Mouse (Mus musculus): Measurements from ENCODE around the gene Foxp1. TPM values are rescaled to one million over a fixed set of nuclear protein-coding genes. Genes with fewer than 3 reads are reported as not detected.

Gene Foxp1
- total RNA-seq, 2 experiments from 2014 or later = 133 to 135 TPM

DNA sequence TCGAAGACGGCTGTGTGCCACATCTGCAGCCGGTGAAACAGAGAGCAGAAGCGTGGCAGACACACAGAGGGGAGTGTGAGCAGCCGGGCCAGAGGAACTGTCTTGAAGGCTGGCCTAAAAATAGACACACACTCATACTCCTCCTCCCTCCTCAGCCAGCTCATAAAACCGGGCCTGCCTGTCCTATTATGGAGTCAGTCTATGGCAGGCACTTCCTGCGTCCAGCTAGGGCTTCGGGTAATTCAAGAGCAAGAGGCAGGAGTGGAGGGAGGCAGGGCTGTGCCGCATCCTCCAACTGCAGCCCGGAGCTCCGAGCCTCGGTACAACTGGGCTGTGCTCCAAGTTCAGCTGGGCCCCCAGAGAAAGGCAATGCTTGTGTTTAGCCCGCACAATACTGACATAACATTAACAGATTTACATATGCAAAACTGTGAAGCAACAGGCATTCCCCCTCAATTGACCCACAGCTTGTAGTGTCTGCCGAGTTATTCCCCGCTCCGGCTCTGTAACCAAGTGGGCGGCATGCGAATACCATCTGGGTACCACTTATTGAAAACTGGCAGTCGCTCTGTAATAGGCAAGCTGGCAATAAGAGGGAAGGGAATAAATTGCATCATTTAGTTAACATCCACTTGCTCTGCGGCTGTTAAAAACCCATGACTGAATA is 37.2 kb downstream of the Foxp1 start:
- peak; percentile 44 to 71 for DNase-seq (ENCODE audit: low spot score in 2 of 2)

DNA sequence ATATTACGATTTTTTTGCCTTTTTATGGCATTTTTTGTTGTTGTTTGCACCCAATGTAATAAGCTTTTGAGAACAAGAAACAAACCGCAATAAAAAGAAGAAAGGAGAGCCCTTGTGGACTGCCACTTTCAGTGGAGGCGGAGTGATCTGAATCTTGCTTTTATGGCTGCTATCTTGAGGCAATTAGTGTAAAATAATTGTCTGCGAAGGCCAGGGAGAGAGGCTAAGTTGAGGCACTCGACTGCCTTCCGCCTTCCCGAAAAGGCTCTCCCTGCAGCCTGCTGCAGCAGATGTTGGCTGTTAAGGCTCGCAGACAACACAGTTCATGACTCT is 37.7 kb downstream of the Foxp1 start:
- no peak for DNase-seq (ENCODE audit: low spot score in 2 of 2)

DNA sequence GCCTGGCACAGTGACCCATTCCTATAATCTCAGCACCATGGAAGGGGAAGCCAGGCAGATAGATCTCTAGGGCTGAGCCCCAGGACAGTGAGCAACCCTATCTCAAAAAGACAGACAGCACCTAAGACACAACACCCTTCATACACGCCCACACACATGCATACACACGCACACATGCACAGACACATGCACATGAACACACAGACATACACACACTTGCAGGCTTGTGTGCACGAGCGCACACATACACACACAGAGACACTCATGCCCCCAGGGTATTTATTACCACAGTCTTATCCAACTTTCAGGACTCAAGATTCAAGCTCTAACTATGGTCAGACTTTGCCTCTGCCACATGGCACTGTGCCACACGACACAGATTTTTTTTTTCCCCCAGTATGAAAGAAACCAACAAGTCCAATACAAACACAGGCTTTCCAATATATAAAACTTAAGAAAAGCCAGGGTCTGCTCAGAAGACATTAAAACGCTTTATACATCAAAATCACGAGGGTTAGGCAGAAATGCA is 38.3 kb downstream of the Foxp1 start:
- no peak for DNase-seq (ENCODE audit: low spot score in 2 of 2)

DNA sequence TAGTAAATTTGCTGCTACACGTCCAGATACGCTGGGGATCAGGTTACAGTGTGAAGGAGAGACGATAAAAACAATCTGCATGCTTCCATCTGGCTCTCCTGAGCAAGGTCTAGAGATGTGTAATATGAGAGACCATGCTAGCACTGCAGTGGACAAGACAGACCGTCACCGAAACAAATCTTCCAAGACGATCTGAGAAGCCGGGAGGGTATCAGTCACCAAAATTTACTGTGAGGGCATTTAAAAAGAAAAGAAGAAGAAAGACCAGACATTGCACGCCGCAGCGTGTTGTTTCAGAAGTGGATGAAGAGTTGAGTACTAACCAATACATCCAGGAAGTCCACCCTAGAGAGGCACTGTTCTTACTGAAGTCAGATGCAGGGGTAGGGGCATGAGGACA is 39.0 kb downstream of the Foxp1 start:
- DNase-seq (ENCODE audit: low spot score in 2 of 2) = no peak

DNA sequence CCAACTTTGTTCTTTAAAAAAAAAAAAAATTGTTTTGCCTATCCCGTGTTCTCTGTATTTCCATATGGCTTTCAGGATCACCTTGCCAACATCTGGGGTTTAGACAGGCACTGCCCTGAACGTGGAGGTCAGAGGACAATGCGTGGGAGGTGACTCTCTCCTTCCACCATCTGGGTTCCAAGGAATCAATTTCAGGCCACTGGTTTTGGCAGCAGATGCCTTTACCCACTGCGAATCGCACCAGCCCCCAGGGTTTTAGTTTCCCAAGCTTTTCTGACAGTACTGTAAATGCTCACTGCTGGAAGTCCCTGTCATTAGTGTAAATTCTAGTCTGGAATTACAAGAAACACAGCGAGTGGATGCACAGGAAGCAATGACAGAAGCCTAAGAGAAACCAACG is 41.0 kb downstream of the Foxp1 start:
- DNase-seq (ENCODE audit: low spot score in 2 of 2) = no peak

DNA sequence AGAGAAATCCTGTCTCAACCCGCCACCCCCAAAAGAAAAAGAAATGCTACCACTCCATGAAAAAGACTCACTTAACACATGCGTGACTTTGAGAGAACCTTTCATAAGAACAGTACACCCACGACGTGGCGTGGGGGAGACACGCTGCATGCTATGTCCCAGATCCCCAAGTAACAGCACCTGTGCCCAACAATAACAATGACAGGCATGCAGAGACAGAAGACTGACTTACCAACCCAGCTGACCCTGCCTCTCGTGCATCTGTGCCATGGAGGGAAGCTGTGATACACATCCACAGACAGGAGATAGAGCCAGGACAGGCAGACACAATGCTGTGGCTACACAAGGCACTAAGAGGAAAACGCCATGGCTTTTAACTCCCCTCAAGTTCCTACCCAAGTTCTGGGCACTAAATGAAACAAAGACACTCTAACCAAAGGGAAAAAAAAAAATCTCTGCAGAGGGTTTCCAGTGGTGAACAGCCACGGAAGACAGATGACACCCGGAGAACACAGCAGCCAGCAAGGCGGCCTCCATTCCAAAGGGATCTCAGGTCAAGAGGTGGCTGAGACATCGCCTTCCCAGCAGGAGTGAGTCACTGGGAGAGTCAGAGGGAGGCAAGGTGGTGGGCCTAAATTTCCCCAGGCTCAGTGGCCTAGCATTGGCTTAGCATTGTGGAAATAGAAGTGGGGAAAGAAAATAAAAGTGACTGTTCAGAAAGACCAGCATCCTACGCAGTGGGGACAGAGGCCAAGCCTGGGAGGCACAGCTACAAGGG is 43.5 kb downstream of the Foxp1 start:
- no peak for DNase-seq (ENCODE audit: low spot score in 2 of 2)

DNA sequence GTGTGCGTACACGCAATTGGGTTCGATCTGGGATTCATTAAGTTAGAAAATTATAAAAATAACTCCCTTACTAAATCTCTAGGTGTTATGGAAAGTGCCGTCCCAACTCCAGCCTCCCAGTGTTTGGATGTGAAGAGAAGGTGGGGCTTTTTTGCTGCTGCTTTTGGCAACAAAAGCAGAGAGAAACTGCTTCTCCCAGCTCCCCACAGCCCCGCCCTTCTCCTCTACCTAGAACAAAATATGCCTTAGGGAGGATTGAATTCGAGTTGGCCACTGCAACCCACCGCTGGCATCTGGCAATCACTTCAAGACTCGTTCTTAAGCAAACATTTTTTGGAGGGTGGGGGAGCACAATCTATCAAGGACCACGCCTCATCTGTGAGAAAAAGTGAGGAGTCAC is 47.5 kb downstream of the Foxp1 start:
- no peak for DNase-seq (ENCODE audit: low spot score in 2 of 2)

DNA sequence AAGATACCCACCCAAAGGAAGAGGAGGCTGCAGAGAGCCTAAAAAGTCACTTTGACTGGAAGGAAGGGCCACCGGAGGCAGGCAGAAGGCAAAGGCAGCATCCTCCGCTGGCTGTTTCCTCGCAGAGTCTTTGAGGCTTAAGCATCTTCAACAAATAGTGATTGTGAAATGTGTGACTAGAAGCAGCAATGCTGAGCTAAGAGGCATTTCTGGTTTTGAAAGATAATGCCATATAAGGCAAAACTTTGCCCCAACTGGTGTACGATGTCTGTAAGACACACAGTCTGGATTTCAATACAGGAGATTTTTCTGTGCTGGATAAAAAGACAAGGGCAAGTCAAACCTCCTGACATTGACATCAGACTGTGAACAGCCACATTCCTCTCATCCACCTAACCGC is 51.6 kb downstream of the Foxp1 start:
- DNase-seq (ENCODE audit: low spot score in 2 of 2) = no peak

DNA sequence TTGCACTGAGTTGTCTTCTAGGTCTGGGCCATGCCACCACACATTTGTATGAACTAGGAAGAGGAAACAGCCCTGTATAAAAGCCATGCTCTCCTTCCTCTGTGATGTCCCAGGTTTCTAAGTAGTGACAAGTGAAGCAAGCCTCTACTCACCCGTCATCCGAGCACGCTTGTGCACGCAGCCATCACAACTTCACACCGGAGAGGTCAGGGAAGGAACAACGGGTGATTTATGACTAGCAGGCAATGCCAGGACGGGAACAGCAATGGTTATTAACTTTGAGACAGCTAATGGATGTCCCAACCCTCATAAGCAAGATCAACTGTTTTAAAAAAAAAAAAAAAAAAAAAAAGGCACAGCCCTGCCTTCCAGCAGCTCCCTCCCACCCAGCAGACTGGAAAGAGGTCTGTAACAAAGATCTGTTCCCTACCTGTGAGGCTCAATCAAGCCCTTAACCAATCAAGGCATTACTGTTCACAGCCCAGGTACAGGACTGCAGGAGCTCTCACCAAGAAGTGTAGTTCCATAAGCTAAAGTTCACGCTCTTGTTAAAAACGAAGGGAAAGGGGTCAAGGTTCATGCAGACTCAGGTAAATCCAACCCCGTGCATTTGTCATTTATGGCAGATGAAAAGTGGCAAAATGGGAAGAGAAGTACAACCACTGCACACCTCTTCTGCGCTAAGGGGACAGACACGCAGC is 53.2 kb downstream of the Foxp1 start:
- no peak for DNase-seq (ENCODE audit: low spot score in 2 of 2)

DNA sequence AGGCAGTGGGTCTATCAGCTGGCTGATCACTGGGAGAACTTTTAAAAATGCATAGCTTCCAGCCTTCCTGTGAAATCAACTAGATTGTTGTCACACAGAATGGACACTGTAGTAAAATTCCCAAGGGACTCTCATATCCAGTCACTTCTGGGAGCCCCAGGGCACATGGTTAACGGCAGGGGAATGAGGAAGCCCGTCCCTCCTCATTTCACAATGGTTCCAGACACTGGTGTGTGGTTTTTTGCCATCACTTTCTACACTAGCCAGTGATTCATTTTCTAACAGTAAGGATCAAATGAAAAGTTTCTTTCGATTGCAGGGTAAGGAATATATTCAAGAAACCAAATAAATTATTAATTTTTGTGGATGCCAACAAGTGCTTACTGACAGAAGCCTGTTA is 54.7 kb downstream of the Foxp1 start:
- DNase-seq (ENCODE audit: low spot score in 2 of 2) = no peak

DNA sequence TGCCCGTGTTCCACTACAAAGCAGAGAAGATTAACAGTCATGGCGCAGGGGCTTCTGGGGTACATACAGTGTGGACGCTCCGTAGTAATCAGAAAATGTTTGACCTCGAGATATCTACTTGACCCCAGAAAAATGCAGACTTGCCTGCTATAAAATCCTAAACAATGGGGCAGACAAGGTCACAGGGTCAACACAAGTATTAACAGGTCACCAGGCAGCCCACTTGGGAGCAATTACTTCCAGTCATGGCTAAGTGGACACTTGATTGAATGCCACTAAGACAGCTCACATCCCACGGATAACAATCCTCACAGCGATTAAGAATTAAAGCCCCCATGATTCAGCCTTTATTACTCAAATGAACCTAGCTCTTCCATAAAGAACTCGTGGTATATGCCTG is 55.4 kb downstream of the Foxp1 start:
- no peak for DNase-seq (ENCODE audit: low spot score in 2 of 2)

DNA sequence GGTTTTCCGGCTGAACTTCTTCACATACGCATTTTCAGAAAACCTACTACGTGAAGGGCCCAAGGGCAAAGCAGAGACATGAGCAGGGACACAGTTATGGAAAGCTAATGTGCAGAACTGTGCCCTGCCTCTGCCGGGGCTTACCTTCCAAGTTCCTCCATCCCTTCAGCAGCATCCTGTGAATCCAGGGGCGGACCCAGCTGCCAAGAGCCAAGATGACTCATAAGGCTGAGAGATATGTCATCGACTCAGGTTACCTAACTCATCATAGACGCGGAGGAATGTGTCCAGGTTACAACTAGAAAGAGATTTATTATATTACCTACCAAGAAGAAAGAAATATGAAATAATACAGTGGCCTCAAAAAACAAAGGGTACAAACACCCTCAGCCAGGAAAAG is 56.2 kb downstream of the Foxp1 start:
- peak; percentile 32 to 38 for DNase-seq (ENCODE audit: low spot score in 2 of 2)

DNA sequence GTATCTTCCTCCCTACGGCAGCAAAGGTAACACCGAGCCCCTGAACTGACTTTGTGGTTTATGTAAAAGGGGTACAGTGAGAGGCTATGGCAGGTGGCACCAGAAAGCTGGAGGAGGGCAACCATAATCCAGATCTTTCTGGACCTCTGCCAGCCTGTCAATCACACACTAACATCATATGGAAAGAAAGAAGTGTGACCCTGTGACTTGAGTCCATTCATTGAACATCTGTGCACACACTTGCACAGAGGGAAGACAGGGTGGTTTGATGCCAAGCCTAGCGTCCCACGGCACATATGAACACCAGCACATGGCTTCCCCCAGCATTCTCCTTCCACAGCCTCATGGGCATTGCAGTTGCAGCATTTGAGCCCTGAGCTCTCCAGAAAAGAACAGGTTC is 58.1 kb downstream of the Foxp1 start:
- DNase-seq (ENCODE audit: low spot score in 2 of 2) = no peak

DNA sequence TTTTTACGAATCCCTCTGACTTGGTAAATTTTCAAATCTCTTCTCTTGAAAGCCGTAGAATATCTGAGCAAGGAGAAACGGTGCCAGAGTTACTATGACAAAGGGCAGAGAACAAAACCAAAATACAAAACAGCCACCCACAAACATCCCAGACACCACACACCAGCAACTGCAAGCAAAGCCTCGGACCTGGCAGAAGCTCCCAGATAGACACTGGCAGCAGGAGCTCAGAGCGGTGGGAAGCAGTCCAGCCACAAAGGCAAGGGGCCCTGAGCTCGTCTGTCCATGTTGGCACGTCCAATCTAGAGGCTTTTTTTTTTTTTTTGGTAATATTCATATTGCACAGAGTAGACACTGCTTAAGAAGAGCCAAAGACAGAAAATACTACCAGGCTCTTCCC is 58.6 kb downstream of the Foxp1 start:
- no peak for DNase-seq (ENCODE audit: low spot score in 2 of 2)

DNA sequence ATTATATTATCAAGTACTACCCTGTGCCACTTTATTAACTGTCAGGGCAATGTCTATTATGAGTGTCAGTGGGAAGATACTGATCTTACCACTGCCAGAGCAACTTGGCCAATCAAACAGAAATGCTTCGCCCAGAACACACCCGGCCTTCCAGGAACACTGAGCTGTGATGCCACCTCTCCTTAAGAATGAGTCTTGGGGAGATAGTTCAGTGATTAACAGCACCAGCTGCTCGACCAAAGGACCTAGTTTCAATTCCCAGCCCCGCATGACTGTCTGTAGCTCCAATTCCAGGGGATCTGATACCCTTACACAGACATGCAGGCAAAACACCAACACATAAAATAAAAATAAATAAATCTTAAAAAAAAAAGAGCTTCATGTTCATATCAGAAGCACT is 63.7 kb downstream of the Foxp1 start:
- DNase-seq (ENCODE audit: low spot score in 2 of 2) = no peak

DNA sequence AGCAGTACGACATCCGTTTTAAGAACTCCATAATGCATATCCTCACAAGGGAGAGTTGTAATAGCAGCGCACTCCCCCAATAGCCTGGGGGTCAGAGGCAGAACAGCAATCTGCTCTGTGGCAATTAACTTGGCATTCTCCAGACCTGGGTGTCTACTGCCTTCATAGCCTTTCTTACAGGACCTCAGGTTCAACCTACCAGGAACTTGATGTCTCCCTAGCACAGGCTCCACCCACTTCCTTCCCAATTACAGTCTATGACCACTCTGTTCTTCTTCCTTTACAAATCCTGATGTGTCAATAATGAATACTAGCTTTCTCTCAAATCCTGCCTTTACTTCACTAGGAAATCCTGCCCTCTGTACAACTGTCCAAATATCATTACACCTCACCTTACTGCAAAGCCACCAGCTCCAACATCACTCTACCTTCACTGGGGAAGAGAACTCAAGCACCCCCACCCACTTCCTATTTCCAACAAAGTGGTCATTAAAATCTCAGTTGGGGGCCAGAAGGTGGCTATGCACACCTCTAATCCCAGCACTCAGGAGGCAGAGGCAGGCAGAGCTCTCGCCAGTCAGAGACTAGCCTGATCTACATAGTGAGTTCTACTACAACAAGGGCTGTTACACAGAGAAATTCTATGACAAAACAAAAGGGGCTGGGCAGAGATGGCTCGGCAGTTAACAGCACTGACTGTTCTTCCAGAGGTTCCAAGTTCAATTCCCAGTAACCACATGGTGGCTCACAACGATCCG is 68.6 kb downstream of the Foxp1 start:
- DNase-seq (ENCODE audit: low spot score in 2 of 2) = no peak

DNA sequence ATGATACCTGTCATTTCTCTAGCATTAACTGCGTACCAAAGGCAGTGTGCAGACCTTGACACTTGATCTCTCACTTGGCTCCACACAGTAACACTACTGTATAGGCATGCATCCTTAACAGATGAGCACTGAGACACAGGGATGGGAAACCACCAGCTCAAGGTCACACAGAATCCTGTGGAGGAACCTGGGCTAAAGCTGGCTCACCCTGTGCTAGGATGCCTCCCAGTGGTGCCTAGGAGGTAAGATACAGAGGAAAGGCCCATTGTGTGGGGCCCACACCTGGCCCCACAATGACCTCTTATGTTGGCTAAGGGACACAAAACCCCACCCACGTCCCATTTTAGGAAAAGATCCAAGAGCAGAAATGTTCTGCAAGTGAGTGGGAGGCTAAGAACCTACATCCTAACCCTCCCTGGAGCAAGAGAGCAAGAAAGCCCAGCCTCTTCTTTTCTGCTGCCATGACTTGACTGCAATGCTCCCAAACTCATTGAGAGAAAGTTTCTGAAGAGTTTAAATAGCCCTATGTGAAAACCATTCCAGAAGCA is 69.8 kb downstream of the Foxp1 start:
- DNase-seq (ENCODE audit: low spot score in 2 of 2) = no peak

DNA sequence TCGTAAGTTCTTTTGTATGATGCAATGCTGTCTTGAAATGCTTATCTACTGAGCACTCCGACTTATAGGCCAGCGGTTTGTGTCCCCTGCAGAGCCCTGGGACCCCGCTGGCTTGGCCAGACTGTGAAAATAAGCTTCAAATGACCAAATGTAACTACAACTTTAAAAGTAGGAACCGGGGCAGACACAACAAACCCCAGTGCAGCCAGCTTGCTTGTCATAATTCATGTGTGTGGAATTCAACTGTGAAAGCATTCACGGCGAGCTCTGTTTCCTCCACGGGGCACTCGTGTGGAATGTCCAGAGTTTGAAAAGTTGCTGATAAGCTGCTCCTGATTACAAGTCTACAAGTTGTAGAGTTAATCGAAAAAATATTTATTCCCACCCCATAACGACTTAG is 71.0 kb downstream of the Foxp1 start:
- DNase-seq (ENCODE audit: low spot score in 2 of 2) = no peak

DNA sequence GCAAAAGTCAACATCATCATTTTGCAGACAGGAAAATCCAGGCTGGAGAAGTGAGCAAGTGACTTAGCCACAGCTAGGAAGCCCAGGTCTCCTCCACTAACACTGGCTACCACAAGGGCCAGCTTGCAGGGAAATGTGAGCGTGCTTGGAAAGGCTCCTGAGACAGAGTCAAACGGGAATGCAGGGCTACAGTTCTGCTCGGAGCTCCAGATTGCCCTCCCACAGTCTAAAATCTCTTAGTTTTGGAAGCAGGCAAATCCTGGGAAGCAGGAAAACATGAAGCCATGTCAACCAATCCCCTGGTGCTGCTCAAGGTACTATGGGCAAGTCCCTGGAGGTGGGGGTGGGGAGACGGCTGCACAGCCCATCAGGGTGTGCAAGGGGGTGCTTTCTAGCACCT is 75.1 kb downstream of the Foxp1 start:
- peak in 1 of 2 experiments; percentile 19 for DNase-seq (ENCODE audit: low spot score in 2 of 2)

DNA sequence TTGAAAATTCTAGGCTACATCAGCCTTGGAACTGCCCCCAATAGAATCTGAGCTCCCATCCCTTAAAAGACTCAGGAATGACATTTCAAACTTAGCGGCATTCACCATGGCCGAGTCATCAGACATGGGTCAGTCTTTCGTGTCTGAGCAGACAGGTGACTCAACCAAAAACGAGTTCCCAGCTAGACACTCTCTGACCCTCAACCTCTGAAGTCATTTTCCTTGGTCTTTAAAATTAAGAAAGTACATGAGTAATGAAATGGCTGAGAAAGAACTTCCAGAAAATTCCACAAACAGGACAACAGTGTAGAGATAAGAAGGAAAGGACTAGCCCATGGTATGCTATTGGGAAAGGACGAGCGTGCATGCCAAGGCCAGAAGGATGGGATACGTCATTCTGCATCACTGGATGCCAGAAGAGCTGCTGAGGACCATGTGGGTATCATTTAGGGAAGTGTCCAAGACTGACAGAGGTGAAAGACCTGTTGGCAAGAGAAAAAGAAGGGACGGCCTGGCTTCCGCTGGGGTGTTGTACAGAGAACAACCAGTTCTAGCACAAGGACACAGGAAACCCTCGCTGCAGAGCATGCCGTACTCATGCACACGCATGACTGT is 75.6 kb downstream of the Foxp1 start:
- DNase-seq (ENCODE audit: low spot score in 2 of 2) = no peak

DNA sequence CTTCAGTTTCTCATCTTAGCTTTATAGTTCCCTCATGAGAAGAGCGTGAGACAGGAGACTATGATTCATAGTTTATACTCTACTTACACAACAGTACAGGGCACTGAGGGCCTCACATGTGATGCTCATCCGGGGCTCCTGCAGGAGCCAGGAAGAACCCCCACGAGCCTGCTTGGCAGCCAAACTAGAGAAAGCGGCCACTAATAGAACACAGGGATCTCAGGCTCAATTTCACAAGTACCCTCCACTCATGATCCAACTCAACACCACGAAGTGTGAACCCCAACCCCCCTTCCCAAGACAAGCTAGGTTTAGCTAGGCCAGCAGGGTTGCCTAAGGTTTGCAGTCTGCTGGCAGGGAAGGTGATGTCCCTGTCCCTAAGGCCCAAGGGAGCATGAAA is 79.1 kb downstream of the Foxp1 start:
- no peak for DNase-seq (ENCODE audit: low spot score in 2 of 2)

Data from left cerebral cortex, adult 18-20 months (tissue).